Mouse (Mus musculus) MEL (cell line): ENCODE measurements at regions not wholly inside any gene's neighbourhood (a gene's known extent, or its start where the extent isn't known, plus 50 kb on each side); places are given as distances from the start of the nearest gene placed in this dataset.

Experiments used
- DNase-seq: peaks from one replicate; pipeline ENCODE4 v3.0.0; 2011; ENCODE audit warnings: low read depth, low spot score
- H3K27ac ChIP-seq: 2 replicates; pipeline ENCODE4 v1.5.1; 2012; ENCODE audit warnings: low read depth, mild to moderate bottlenecking, control low read depth, low read length, moderate library complexity; ENCODE audit not compliant: control insufficient read depth
- H3K27me3 ChIP-seq, 2 experiments: fragments of 150-350 bp in 1 of 2; sonication (generic) in 1 of 2; 2 replicates each; pipeline ENCODE4 v1.6.1; 2012; ENCODE audit warnings: low read length in 2 of 2, mild to moderate bottlenecking in 2 of 2, improper control_type of control experiment in 1 of 2, moderate library complexity in 1 of 2; ENCODE audit not compliant: insufficient read depth in 2 of 2, control insufficient read depth in 1 of 2
- H3K36me3 ChIP-seq, 2 experiments: 2 replicates each; pipeline ENCODE4 v1.6.1; 2012 to 2014; ENCODE audit warnings: low read length in 2 of 2, improper control_type of control experiment in 1 of 2, inconsistent platforms in 1 of 2, mild to moderate bottlenecking in 1 of 2; ENCODE audit not compliant: insufficient read depth in 2 of 2, control insufficient read depth in 1 of 2
- H3K4me1 ChIP-seq, 2 experiments: fragments of 150-350 bp in 1 of 2; sonication (generic) in 1 of 2; 2 replicates each; pipeline ENCODE4 v1.6.1; 2012; ENCODE audit warnings: low read length in 2 of 2, improper control_type of control experiment in 1 of 2, mild to moderate bottlenecking in 1 of 2; ENCODE audit not compliant: insufficient read depth in 2 of 2, control insufficient read depth in 1 of 2
- H3K4me3 ChIP-seq, 2 experiments: fragments of 150-350 bp in 1 of 2; sonication (generic) in 1 of 2; 2 replicates each; pipeline ENCODE4 v1.5.1; 2012; ENCODE audit warnings: low read depth in 2 of 2, low read length in 2 of 2, mild to moderate bottlenecking in 2 of 2, moderate library complexity in 2 of 2, control low read depth in 1 of 2, improper control_type of control experiment in 1 of 2; ENCODE audit not compliant: control insufficient read depth in 1 of 2, insufficient read depth in 1 of 2
- H3K79me2 ChIP-seq: 2 replicates; pipeline ENCODE4 v1.6.1; 2012; ENCODE audit warnings: mild to moderate bottlenecking, low read length, moderate library complexity; ENCODE audit not compliant: control insufficient read depth, poor library complexity, insufficient read depth
- H3K9ac ChIP-seq: 2 replicates; pipeline ENCODE4 v1.6.1; 2012; ENCODE audit warnings: low read depth, mild to moderate bottlenecking, control low read depth, low read length, moderate library complexity; ENCODE audit not compliant: control insufficient read depth, poor library complexity, severe bottlenecking
- H3K9me3 ChIP-seq: fragments of 150-350 bp; sonication (generic); replicated peaks from 2 replicates; pipeline ENCODE4 v1.6.1; 2012; ENCODE audit warnings: mild to moderate bottlenecking, low read length, improper control_type of control experiment, moderate library complexity; ENCODE audit not compliant: insufficient read depth
- CHD2 ChIP-seq: IDR thresholded peaks from 2 replicates; pipeline ENCODE4 v1.6.1; 2011; ENCODE audit warnings: low read length, improper control_type of control experiment
- CTCF ChIP-seq, 3 experiments: IDR thresholded peaks in 2 of 3; conservative IDR thresholded peaks in 1 of 3; 2 replicates each; pipeline ENCODE4 v1.5.1; 2011 to 2012; ENCODE audit warnings: low read length in 3 of 3, low read depth in 2 of 3, mild to moderate bottlenecking in 2 of 3, improper control_type of control experiment in 1 of 3, inconsistent platforms in 1 of 3, mixed read lengths in 1 of 3, moderate library complexity in 1 of 3; ENCODE audit not compliant: control insufficient read depth in 1 of 3, insufficient read depth in 1 of 3, poor library complexity in 1 of 3, severe bottlenecking in 1 of 3
- ELF1 ChIP-seq: IDR thresholded peaks from 2 replicates; pipeline ENCODE4 v1.6.1; 2014; ENCODE audit warnings: low read depth, mild to moderate bottlenecking, inconsistent platforms, low read length, improper control_type of control experiment, moderate library complexity
- EP300 ChIP-seq, 2 experiments: IDR thresholded peaks; 2 replicates each; pipeline ENCODE4 v1.6.1; 2011; ENCODE audit warnings: improper control_type of control experiment in 2 of 2, low read length in 2 of 2, low read depth in 1 of 2, mild to moderate bottlenecking in 1 of 2
- GATA1 ChIP-seq: IDR thresholded peaks from 2 replicates; pipeline ENCODE4 v1.6.1; 2011; ENCODE audit warnings: low read depth, low read length, improper control_type of control experiment
- HCFC1 ChIP-seq: IDR thresholded peaks from 2 replicates; pipeline ENCODE4 v1.6.1; 2012; ENCODE audit warnings: low read depth, mild to moderate bottlenecking, inconsistent platforms, low read length, improper control_type of control experiment, moderate library complexity
- JUND ChIP-seq: IDR thresholded peaks from 2 replicates; pipeline ENCODE4 v1.6.1; 2011; ENCODE audit warnings: low read depth, mild to moderate bottlenecking, improper control_type of control experiment, low read length
- KAT2A ChIP-seq: conservative IDR thresholded peaks from 2 replicates; pipeline ENCODE4 v1.6.1; 2012; ENCODE audit warnings: low read depth, low read length, improper control_type of control experiment, inconsistent platforms
- MAFK ChIP-seq: IDR thresholded peaks from 2 replicates; pipeline ENCODE4 v1.6.1; 2011; ENCODE audit warnings: low read depth, mild to moderate bottlenecking, low read length, improper control_type of control experiment, borderline replicate concordance
- MAZ ChIP-seq: IDR thresholded peaks from 2 replicates; pipeline ENCODE4 v1.6.1; 2012; ENCODE audit warnings: low read depth, mild to moderate bottlenecking, inconsistent platforms, low read length, improper control_type of control experiment
- MXI1 ChIP-seq: IDR thresholded peaks from 2 replicates; pipeline ENCODE4 v1.6.1; 2011; ENCODE audit warnings: mild to moderate bottlenecking, low read depth, low read length, improper control_type of control experiment
- MYB ChIP-seq: IDR thresholded peaks from 2 replicates; pipeline ENCODE4 v1.6.1; 2011; ENCODE audit warnings: mild to moderate bottlenecking, low read depth, low read length, improper control_type of control experiment
- NRF1 ChIP-seq: IDR thresholded peaks from 2 replicates; pipeline ENCODE4 v1.6.1; 2014; ENCODE audit warnings: low read depth, mild to moderate bottlenecking, inconsistent platforms, low read length, improper control_type of control experiment, moderate library complexity; ENCODE audit not compliant: poor library complexity, insufficient read depth, severe bottlenecking
- POLR2A ChIP-seq, 2 experiments: IDR thresholded peaks; 2 replicates each; pipeline ENCODE4 v1.6.1; 2011 to 2012; ENCODE audit warnings: low read length in 2 of 2, mild to moderate bottlenecking in 2 of 2, control low read depth in 1 of 2, improper control_type of control experiment in 1 of 2, low read depth in 1 of 2, moderate library complexity in 1 of 2; ENCODE audit not compliant: control insufficient read depth in 1 of 2, insufficient read depth in 1 of 2, poor library complexity in 1 of 2
- POLR2AphosphoS2 ChIP-seq: IDR thresholded peaks from 2 replicates; pipeline ENCODE4 v1.6.1; 2011; ENCODE audit warnings: low read length, improper control_type of control experiment
- POLR2AphosphoS5 ChIP-seq: IDR thresholded peaks from 2 replicates; pipeline ENCODE4 v1.6.1; 2012; ENCODE audit warnings: low read depth, borderline replicate concordance, mild to moderate bottlenecking, inconsistent platforms, low read length, moderate library complexity, mixed read lengths
- UBTF ChIP-seq: IDR thresholded peaks from 2 replicates; pipeline ENCODE4 v1.6.1; 2012; ENCODE audit warnings: low read depth, mild to moderate bottlenecking, inconsistent platforms, low read length, improper control_type of control experiment, moderate library complexity, borderline replicate concordance; ENCODE audit not compliant: insufficient read depth
- USF2 ChIP-seq, 2 experiments: IDR thresholded peaks; 2 replicates each; pipeline ENCODE4 v1.6.1; 2011 to 2012; ENCODE audit warnings: improper control_type of control experiment in 2 of 2, low read length in 2 of 2, borderline replicate concordance in 1 of 2, inconsistent platforms in 1 of 2, low read depth in 1 of 2, mild to moderate bottlenecking in 1 of 2; ENCODE audit not compliant: insufficient read depth in 1 of 2
- ZC3H11A ChIP-seq: IDR thresholded peaks from 2 replicates; pipeline ENCODE4 v1.6.1; 2012; ENCODE audit warnings: low read depth, mild to moderate bottlenecking, inconsistent platforms, low read length, improper control_type of control experiment
- ZKSCAN1 ChIP-seq: IDR thresholded peaks from 2 replicates; pipeline ENCODE4 v1.6.1; 2012; ENCODE audit warnings: low read depth, mild to moderate bottlenecking, inconsistent platforms, low read length, improper control_type of control experiment, moderate library complexity
- ZMIZ1 ChIP-seq: IDR thresholded peaks from 2 replicates; pipeline ENCODE4 v1.6.1; 2012; ENCODE audit warnings: low read depth, mild to moderate bottlenecking, inconsistent platforms, low read length, improper control_type of control experiment, moderate library complexity

GRCm38 (mm10) chr3:133877310-133877709 is 332.4 kb upstream of the Tet2 start:
- Histone ChIP-seq H3K27ac (no peak overlapping the region), H3K79me2 (no peaks in the 10 kb centered on the region), H3K27me3 (no peaks in the 10 kb centered on the region), H3K9ac (no peak overlapping the region), H3K36me3 (no peaks in the 10 kb centered on the region), H3K4me1 (no peaks in the 10 kb centered on the region), H3K4me3 (no peak overlapping the region), H3K9me3 (no peaks in the 10 kb centered on the region)
- DNase-seq = no peak
- TF ChIP-seq JUND (no peak), NRF1 (no peak), USF2 (IDR thresholded peaks at IDR 0.05; ENCODE audit: borderline replicate concordance in 1 of 2, insufficient read depth in 1 of 2, low read depth in 1 of 2, low read length in 2 of 2) (no peak), KAT2A (no peak)

- Histone ChIP-seq H3K27me3 (no peaks in the 10 kb centered on the region), H3K9me3 (no peaks in the 10 kb centered on the region), H3K9ac (no peak overlapping the region), H3K4me3 (no peak overlapping the region), H3K4me1 (no peaks in the 10 kb centered on the region), H3K79me2 (no peaks in the 10 kb centered on the region), H3K27ac (no peak overlapping the region), H3K36me3 (no peaks in the 10 kb centered on the region)
- TF ChIP-seq POLR2AphosphoS5 = no peak
- TF ChIP-seq CHD2 = no peak
- no peak for TF ChIP-seq POLR2AphosphoS2
- no peak for TF ChIP-seq HCFC1
- TF ChIP-seq MAZ = no peak
- TF ChIP-seq EP300 (IDR thresholded peaks at IDR 0.05; ENCODE audit: low read depth in 1 of 2, low read length in 2 of 2) = no peak
- no peak for TF ChIP-seq MXI1
- TF ChIP-seq ZKSCAN1 = no peak
- no peak for TF ChIP-seq GATA1
- TF ChIP-seq JUND = no peak
- TF ChIP-seq USF2 (IDR thresholded peaks at IDR 0.05; ENCODE audit: borderline replicate concordance in 1 of 2, insufficient read depth in 1 of 2, low read depth in 1 of 2, low read length in 2 of 2) = no peak
- no peak for TF ChIP-seq UBTF
- no peak for TF ChIP-seq MAFK
- TF ChIP-seq MYB = no peak
- no peak for TF ChIP-seq POLR2A (IDR thresholded peaks at IDR 0.05; ENCODE audit: control insufficient read depth in 1 of 2, insufficient read depth in 1 of 2, low read depth in 1 of 2, low read length in 2 of 2, poor library complexity in 1 of 2)
- TF ChIP-seq CTCF (IDR thresholded peaks at IDR 0.05 in 2 of 3, conservative IDR thresholded peaks at IDR 0.05 in 1 of 3; ENCODE audit: control insufficient read depth in 1 of 3, insufficient read depth in 1 of 3, low read depth in 2 of 3, low read length in 3 of 3, poor library complexity in 1 of 3, severe bottlenecking in 1 of 3) = no peak
- TF ChIP-seq KAT2A = no peak
- TF ChIP-seq ZC3H11A = no peak
- TF ChIP-seq ELF1 = no peak
- no peak for TF ChIP-seq ZMIZ1
- DNase-seq = no peak
These were observed 335.7 kb upstream of the Tet2 start for GRCm38 (mm10) chr3:133880626-133881025.
